Mouse (Mus musculus): ENCODE data around the gene Cep131.

DNA sequence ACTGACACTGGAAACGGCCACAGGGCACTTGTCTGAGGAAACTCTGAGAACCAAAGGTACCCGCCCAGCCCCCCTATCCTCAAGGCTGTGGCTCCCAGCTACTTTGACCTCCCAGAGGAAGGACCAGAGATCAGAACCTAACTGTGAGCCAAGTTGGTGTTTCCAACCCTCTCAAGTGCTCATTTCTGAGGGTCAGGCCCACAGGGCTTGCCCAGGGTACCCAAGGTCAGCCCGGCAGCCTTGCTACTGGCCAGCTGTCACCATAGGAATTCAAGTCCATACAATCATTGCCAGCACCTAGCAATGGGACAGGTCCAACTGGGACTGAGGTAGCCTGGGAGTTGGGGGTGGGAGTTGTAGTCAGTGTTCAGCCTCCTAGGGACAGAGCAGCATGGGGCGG lies 4.0 kb upstream of the Cep131 start:
- TF ChIP-seq POLR2A (IDR thresholded peaks at IDR 0.05; ENCODE audit: insufficient read depth, low read depth, low read length) (no peak), CTCF (IDR thresholded peaks at IDR 0.05) (no peak), EP300 (IDR thresholded peaks at IDR 0.05; ENCODE audit: insufficient read depth, low read depth, low read length) (no peak)

All from heart, adult 2 months (tissue).